Mouse (Mus musculus) brown adipose tissue, adult 24 weeks (tissue): ENCODE measurements around the gene Fem1b. TPM values are rescaled to one million over a fixed set of nuclear protein-coding genes. Genes with fewer than 3 reads are reported as not detected.
"Not testable (repeated sequence)": the region's sequence is repeated elsewhere in the genome, so short reads cannot be mapped to it uniquely, and the experiment has no call there.

Experiments
- H3K27ac ChIP-seq: fragments of 200-500 bp; replicated peaks from 2 replicates; pipeline ENCODE4 v1.5.1; 2012; ENCODE audit warnings: low read depth, mild to moderate bottlenecking, low read length
- H3K4me1 ChIP-seq: fragments of 200-500 bp; 2 replicates; pipeline ENCODE4 v1.6.1; 2012; ENCODE audit warnings: low read length, mixed read lengths; ENCODE audit not compliant: control insufficient read depth, insufficient read depth, insufficient read length
- H3K4me3 ChIP-seq: fragments of 200-500 bp; 2 replicates; pipeline ENCODE4 v1.5.1; 2012; ENCODE audit warnings: low read depth, mild to moderate bottlenecking, low read length, moderate library complexity; ENCODE audit not compliant: insufficient read depth
- polyA plus RNA-seq: library from polyadenylated mRNA; stranded (reverse); fragments of >200 nt; gene quantifications from 2 replicates; pipeline ENCODE4 v1.2.4, GENCODE M21; 2012; ENCODE audit not compliant: missing spikeins, insufficient read depth, insufficient read length

Gene Fem1b
- 5.9 and 7.1 TPM in 2 replicates for polyA plus RNA-seq

GRCm38 (mm10) chr9:62811516-62812121 is at the start of gene Fem1b:
Fem1b (minus strand) TSS chr9:62811934.
- Histone ChIP-seq H3K4me3 (peak within 1 kb of the TSS; percentile 97), H3K4me1 (peaks cover 9% of the 10 kb centered on the region), H3K27ac (peak within 1 kb of the TSS; percentile 90)

DNA sequence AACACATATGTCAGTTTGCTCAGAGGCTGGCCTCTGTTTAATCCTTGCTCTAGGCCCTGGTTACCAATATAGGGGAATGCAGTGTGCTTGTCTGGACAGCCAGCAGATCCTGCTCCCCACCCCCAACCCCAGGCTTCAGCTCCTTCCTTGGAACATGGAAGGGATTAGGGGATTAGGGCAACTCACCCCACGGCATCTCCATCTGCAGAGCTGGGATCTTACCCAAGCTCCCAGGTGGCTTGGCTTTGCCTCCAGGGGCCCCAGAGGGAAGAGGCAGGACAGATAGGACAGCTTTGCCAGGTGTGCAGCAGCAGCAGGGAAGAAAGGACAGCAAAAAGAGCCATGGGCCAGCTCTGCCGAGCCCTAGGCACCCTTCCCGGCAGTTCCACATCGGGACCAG is 49.1 kb upstream of the Fem1b start:
- Histone ChIP-seq H3K27ac (no peak overlapping the region), H3K4me1 (0 out of 2 replicates have a peak, but pooled peaks cover 3% of the 10 kb centered on the region)

GRCm38 (mm10) chr9:62860102-62860501 is 48.4 kb upstream of the Fem1b start:
- not testable (repeated sequence) for H3K4me1 ChIP-seq, H3K27ac ChIP-seq, H3K4me3 ChIP-seq

More for the DNA sequence above, 49.1 kb upstream of the Fem1b start:
- H3K4me3 ChIP-seq: no peak overlapping the region

DNA sequence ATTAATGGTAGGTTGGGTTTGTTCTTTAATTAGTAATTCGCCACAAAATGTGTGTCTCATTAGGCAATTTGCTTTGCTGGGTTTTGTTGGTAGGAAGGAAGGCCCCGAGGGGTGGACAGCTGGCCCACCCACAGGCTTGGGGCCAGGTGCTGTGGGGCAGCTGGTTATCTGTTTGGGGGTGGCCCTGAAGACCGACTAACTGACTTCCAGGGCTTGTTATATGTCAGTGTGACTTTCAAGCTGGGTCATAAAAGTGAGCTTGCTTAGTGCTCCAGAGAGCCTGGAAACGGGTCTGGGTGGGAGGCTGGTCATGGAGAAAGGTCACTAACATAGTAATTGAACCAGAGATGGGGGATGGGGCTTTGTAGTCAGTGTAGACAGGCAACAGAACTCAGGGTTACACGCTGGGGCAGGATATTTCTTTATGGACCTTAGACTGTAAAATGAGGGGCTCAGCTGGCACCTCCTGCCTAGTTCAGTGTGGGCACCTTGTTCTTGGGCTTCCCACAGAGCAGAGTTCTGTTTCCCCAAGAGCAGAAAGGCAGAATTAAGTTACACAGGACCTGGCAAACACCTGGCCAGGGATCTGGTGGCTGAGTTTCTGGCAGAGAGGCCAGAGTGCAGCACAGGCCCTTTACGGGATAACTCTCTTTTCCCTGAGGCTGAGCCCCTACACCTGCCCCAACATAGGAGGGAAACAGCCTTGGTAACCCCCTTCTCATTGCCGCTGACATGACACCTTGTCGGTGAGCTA is 46.7 kb upstream of the Fem1b start:
- 0 out of 2 replicates have a peak, but pooled peaks cover 3% of the 10 kb centered on the region for H3K4me1 ChIP-seq
- 0 out of 2 replicates have a peak overlapping the region, but pooled peaks have one; percentile 15 for H3K4me3 ChIP-seq
- no peak overlapping the region for H3K27ac ChIP-seq

DNA sequence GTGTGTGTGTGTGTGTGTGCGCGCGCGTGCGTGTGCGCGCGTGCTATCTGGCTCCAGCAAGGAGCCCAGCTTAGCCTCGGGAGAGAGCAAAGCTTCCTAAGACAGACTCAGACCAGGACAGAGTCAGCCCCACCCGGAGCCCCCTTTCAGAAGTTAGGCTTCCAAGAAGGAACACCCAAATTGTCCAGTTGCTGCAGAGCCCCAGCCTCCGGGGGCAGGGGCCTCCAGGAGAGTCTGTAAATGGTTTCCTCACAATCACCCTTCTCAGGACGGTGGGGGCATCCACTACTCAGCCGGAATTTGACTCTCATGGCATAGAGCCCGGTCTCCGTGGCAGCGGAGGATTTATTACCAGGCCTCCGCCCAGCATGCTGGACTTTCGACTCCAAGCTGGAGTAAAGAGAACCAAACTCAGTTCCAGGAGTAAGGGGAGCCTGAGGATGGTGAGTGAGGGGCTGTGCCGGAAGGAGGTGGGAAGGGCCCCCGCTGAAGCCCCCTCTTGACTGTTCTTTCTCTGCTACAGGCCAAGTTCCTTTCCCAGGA is 46.1 kb upstream of the Fem1b start, which contains the start of gene Calml4:
Calml4 (plus strand) TSS at position 362 of the 543 bp plus-strand sequence.
- no peak within 1 kb of the TSS for H3K27ac ChIP-seq
- H3K4me3 ChIP-seq: peak within 1 kb of the TSS; percentile 41
- H3K4me1 ChIP-seq: 0 out of 2 replicates have a peak, but pooled peaks cover 3% of the 10 kb centered on the region

DNA sequence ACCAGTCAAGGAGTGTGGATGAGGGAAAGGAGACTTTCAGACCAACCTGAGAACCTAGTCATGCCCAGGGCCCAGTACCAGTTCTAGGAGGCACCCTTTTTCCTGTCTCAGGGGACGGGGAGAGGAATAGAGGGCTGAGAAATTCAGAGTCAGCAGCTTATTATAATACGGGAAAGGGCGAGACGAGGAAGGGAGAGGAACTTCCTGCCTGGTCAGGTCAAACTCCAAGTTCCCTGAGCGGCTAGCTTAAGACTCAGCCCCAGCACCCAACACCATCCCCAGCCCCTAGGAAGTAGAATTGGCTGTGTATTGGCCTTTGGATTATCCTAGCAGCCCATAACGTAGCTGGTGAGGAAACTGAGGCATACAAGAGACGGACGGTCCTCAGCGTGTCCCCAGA is 45.5 kb upstream of the Fem1b start:
- 0 out of 2 replicates have a peak, but pooled peaks cover 3% of the 10 kb centered on the region for H3K4me1 ChIP-seq
- H3K4me3 ChIP-seq: peak overlapping the region; percentile 41
- H3K27ac ChIP-seq: no peak overlapping the region

DNA sequence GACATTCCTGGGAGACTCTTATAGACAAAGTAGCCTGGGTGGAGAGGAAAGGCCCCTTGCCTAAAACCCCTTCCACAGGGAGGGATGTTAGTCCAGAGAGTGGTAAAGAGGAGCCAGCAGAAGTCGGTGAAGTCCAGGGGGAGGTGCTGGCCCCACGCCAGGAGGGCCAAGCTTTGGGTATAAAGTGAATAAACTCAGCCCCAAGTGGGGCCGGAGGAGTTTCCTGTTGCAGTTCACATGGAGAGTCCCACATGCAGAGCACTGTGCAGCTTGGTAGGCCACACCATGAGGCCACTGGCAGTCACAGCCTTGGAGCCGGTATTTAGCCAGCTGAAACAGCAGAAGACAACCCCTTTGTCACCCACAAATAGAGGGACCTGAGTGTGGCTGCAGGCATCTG is 42.7 kb upstream of the Fem1b start:
- Histone ChIP-seq H3K4me3 (no peak overlapping the region), H3K27ac (no peak overlapping the region)

DNA sequence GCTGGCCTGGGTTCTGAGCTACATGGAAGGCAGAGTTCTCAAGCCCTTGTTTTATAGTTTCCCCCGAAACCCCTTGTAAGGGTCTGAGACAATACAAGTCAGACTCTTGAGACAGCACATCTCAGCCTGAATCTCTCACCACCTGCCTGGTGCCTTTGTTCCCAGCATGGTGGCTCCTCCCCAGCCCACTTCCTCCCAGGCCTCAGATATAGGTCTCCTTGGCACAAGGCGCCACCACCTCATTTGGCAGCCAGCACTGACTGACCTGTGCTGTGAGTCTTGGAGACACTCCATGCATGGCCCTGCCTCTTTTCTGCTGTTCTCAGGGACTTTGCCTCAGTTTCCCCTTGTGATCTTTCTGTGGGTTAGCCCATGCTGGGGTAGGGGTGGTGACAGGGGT is 39.8 kb upstream of the Fem1b start:
- Histone ChIP-seq H3K27ac (no peak overlapping the region), H3K4me1 (no peaks in the 10 kb centered on the region), H3K4me3 (no peak overlapping the region)

More for the DNA sequence above, 42.7 kb upstream of the Fem1b start:
- 0 out of 2 replicates have a peak, but pooled peaks cover 3% of the 10 kb centered on the region for H3K4me1 ChIP-seq

DNA sequence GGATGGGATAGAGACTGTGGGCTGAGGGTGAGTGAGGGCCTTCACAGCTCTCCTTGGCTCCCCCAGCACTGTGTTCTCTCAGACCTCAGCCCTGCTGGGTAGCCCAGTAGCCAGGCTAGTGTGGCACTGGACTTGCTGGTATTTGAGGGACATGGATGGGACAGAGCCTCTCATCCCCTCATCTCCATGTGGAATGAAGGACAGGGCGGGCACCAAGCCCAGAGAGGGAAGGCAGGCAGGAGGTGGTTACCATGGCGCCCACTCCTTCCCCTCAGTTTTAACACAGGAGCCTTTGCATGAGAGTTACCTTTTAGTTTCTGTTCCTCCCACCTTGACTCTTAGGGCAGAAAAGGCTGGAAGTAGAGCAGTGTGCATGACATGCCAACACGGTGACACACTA is 36.9 kb upstream of the Fem1b start:
- no peaks in the 10 kb centered on the region for H3K4me1 ChIP-seq
- no peak overlapping the region for H3K27ac ChIP-seq
- no peak overlapping the region for H3K4me3 ChIP-seq

DNA sequence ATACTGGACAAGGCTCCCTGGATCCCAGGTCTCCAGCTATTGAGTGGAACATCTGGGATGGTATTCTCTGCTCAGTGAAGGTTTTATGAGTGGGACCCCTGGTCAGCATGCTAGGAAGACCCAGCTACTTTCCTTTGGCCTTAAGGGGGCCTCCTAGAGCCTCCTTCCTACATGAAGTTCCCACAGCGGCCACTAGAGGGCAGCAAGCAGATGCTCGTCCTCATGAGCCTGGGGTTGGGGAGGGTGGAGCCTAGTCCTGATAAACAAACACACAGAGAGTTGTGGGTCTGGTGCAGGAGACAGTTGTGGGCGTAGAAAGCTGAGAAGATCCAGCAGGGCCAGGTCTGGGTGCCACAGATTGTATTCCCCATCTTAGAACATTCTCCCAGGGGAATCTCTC is 36.0 kb upstream of the Fem1b start:
- Histone ChIP-seq H3K27ac (no peak overlapping the region), H3K4me3 (no peak overlapping the region), H3K4me1 (no peaks in the 10 kb centered on the region)

DNA sequence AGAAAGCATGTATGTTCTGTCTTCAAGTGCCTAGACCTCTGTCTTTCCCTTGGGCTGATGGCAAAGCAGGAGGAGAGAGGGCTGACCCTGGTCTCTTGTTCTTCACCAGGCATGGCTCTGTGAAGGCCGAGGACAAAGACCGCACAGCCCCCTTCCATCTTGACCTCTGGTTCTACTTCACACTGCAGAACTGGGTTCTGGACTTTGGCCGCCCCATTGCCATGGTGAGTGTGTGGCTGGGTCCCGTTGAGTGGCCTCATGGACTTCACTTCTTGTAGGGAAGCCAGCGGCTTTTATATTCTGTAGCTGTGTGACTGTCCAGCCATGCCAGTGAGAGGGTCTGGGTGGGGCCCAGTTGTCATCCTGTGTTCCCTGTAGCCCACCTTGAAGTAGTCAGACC is 32.7 kb upstream of the Fem1b start:
- no peaks in the 10 kb centered on the region for H3K4me1 ChIP-seq
- no peak overlapping the region for H3K27ac ChIP-seq
- H3K4me3 ChIP-seq: no peak overlapping the region

DNA sequence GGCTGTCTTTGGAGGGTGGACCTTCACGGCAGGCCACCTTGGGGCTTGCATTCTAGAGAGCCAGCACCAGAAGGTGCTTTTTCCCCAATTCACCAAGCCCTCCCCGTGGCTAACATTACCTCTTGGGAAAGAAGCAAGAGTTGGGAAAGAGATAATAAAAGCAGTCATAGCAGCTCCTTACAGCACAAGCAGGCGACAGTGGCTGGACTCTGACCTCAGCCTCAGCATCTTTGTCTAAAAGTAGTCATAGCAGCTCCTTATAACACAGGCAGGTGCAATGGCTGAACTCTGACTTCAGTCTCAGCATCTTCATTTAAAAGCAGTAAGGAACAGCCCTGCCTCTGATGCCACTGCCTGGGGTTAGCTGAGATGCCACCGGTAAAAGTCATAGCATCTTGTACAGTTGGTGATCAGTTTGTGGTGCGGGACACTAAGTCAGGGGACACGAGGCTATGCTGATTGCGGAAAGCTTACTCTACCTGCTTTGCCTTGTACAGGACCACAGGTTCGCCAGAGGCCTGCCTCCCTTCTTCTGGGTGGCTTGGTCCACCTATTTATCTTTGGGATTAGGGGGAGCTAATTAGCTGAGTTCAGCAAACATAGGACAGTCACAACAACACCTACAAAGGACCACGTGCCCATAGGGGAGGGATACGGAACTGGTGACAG is 31.8 kb upstream of the Fem1b start:
- Histone ChIP-seq H3K4me1 (no peaks in the 10 kb centered on the region), H3K27ac (no peak overlapping the region), H3K4me3 (no peak overlapping the region)

DNA sequence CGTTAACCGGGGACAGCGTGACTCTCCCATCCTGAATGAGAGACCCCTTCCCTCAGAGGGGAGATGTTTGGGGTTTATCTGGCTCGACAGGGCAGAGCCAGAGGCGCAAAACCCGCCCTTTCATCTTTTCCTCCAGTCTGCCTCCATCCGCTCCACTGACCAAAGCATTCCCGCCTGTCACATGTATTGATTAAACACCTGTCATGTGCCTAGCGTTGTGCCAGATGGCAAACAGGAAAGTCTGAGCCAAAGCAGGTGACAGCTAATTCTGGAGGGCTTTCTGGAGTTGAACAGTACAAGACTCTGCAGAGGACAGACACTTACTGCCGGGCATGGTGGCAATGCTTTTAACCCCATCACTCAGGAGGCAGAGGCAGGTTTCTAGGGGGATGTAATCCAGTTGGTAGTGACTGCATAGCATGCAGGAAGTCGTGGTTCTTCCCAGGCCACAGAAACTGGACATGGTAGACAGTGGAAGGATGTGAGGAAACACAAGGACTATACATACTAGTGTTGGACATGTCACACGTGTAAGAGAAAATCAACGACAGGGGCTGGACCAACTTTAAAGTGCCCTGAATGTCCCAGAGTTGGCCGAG is 27.5 kb upstream of the Fem1b start:
- peak overlapping the region; percentile 81 for H3K4me3 ChIP-seq

DNA sequence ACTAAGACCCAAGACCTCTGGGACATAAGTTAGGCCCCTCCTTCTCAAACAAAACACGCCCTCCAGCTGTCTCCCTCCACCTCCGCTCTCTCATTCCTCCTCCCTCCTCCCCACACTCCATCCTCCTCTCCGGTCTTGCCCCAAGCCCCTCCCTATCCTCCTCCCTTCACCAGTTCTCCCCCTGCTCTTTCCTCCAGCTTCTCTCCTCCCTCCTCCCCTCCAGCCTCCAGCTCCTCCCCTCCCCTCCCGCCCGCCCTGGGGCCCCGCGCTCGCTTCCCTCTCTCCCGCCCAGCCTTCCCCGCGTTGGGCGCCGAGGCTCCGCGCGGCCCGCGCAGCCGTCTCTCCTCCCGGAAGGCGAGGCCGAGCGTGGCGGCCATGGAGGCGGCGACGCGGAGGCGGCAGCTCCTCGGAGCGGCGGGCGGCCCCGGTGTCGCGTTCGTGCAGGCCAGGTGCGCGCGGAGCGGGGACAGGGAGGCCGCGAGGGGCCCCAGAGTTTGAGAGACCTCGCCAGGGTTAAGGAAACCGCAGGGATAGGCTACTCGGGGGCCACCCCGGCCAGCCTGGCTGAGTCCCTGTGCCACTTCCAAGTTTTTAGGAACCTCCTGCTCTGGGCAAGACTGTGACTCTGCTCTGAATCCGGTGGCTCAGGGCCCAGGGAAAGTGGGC is 26.9 kb upstream of the Fem1b start, which contains the start of gene Cln6:
Cln6 (plus strand) TSS at position 280 of the 666 bp plus-strand sequence.
- H3K4me3 ChIP-seq: peak within 1 kb of the TSS; percentile 81
- no peaks in the 10 kb centered on the region for H3K4me1 ChIP-seq
- H3K27ac ChIP-seq: no peak within 1 kb of the TSS

More for the DNA sequence above, 27.5 kb upstream of the Fem1b start:
- H3K4me1 ChIP-seq: no peaks in the 10 kb centered on the region
- H3K27ac ChIP-seq: no peak overlapping the region
